Mouse (Mus musculus): ENCODE measurements around the gene Scnn1b.

The Scnn1b gene

DNA sequence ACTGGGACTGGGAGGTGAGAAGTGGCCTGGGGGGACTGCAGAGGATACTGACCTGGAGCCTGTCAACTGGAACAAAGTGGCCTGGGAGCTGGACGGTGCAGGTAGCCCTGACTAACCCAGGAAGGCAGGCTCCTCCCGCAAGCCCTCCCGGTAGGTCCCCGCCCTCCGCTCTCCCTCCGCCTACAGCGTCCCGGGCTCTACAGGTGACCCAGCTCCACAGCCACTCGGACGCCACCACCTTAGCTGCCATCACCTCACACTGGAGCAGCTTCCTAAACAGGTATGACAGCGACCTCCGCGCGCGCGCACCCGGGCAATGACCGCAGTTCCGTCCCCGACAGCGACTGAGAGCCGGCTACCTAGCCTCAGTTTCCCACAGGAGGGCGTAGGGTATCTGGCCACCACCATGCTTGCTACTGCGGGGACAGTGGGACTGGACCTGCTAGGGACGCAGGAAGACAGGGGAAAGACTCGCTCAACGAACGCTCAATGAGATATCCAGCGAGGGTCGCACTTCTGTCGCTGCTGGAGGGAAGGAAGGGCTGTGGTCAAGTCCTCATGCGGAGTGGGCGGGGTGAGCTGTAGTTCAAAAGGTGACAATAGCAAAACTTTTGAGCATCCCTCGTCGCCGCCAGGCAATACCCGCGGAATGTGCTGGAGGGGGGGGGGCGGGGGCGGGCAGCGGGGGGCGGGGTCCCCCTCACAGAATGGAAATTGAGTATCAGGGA, at the start of gene Scnn1b:
TSS of gene Scnn1b (plus strand) at position 181 of the 728 bp plus-strand sequence.
- 2% methylated on average over 42 of the region's 42 CpGs for WGBS

DNA sequence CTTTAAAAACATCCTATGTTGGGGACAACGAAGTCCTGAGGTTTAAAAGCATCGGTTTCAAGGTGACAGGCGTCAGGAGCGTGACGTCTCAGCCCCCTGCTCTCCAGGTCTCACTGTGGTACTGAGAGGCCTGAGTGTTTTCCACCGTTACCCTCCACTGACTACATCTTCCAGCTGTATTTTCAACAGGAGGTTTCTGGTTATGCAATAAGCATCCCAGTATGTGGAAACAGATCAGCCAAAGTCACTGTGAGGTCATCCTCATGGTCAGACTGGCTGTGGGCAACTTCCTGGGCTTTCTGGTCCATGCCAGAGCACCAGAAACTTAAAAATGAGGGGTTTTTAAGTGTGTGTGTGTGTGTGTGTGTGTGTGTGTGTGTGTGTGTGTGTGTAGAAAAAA, 43.2 kb upstream of the Scnn1b start:
- 91% methylated on average over 6 of the region's 6 CpGs for WGBS

DNA sequence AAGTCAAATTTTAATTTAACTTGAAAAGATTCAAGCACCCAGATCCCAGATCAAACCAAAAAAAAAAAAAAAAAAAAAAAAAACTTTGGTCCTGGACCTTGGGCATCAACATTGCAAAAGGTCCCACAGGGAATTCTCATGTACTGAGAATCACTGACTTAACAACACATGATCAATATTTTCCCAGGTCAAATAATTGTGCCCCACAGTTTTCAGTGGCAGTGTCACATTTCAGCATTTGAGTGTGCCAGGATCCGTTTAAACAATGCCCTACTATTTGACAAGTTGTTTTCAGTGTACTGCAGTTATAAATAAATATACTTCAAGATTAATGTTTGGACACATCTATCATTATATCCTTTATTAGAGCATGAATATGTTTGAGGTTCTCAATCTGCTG, 36.4 kb upstream of the Scnn1b start:
- WGBS = 56% methylated on average over 1 of the region's 1 CpGs

DNA sequence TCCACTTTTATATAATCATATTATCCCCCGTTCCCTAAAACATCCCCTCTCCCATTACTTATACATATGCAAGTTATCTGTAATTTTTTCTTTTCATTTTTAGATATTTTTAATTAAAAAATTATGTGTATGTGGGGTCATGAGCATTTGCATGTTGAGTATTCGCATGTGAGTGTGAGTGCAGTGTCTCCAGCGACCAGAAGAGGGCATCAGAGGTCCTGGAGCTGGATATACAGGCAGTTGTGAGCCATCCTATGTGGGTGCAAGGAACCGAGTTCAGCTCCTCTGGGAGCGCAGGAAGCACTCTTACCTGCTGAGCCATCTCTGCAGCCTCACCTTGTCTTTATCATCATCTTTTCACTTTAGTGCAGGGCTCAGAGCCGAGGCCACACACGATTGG, 29.4 kb upstream of the Scnn1b start:
- 88% methylated on average over 7 of the region's 7 CpGs for WGBS

- 64% methylated on average over 7 of the region's 7 CpGs for WGBS
These were observed 28.0 kb upstream of the Scnn1b start for GRCm38 (mm10) chr7:121836827-121837226.

DNA sequence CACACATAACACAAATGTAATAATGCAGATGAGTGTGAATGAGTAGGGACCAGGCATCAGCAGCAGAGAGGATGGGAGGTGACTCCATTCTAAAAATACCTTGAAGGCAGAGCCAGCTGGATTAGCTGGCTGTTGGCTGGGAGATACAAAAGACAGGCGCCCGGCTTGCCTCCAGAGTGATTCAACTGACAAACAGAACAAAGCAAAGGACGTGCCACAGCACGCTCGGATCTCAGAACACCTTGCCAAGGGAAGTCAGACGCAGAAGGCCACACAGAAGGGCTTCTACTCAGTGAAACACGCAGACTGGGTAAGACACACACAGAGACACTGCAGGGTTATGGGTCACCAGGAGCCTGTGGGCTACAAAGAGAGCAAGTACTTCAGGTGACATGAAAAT, 24.0 kb upstream of the Scnn1b start:
- 32% methylated on average over 7 of the region's 7 CpGs for WGBS

GRCm38 (mm10) chr7:121842234-121842633, 22.6 kb upstream of the Scnn1b start:
- WGBS = 69% methylated on average over 6 of the region's 6 CpGs

- 75% methylated on average over 6 of the region's 6 CpGs for WGBS
These were observed 18.9 kb upstream of the Scnn1b start for GRCm38 (mm10) chr7:121845964-121846363.

DNA sequence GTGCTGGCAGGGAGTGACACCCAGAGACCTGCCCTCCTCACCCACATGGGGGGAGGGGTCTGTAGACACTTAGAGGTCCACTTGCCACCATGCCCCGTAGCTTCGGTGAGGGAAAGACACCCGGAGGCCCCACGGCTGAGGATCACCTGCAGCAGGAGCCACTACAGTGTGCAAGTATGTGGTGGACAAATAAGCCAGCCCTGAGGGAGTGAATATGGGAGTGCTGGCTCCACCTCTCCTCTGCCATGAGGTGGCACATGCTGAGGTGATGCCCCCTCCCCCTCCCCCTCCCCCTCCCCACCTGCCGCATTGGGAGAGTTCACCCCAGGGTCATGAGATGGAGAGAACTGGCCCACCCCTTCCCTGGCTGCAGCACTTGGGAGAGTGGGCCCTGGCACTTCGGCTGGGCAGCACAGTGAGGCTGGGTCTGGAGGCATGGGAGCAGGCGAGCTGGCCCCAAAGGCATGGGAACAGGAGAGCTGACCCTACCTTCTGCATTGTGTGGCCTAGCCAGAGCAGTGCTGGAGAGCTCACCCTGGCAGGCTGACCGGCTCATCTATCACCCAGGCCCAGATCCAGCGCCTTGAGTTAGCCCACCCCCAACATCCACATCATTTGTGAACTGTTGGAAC, 16.2 kb upstream of the Scnn1b start:
- 87% methylated on average over 9 of the region's 9 CpGs for WGBS

DNA sequence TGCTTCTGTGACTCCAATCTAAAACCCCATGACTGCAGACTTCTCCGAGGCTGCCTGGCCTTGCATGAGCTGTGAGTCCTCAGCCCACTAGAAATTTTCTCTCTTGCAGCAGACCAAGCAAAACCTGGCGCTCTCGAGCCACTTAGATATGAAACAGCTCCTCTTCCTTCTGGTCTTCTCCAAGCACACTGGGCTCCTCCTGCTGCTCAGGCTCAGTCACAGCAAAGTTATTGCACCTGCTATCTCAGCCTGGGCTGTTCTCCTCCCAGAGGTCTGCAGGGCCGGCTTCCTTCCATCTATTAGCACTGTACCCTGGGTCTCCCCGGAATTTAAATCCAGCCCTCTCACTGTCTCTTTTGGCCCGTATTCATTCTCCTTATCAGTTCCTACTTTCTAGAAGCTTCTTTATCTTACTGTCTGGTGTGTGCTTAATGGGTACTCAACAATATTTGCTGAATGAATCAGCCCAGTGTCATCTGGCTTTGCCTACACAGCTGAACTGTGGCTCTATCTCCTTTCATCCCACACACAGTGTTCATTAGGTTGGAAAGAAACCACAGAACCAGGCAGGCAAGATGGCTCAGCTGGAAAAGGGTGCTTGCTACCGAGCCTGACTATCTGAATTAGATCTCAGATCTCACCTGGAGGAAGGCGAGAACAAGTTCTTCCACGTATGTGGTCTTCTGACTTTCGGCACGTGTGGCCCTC, 7.5 kb upstream of the Scnn1b start:
- 83% methylated on average over 11 of the region's 11 CpGs for WGBS

GRCm38 (mm10) chr7:121858939-121859338, 5.9 kb upstream of the Scnn1b start:
- WGBS = 88% methylated on average over 8 of the region's 8 CpGs

DNA sequence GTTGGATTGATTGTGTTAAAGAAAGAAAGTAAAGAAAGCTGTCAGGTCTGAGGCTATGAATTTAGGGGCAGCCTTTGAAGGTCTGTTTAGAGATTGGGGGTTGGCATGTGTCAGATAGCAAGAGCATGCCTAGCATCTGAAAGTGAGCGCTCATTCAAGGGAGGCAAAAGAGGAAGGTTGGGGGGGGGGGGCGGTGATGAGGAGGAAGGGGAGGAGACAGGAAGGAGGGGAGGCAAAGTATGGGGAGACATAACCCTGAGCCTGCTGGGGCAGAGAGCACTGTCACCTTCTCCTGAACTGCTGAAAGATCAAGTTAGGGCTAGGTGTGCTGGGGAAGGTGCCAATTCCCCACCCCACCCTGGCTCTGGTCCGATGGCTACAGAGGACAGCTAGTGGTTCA, 6.8 kb downstream of the Scnn1b start:
- 78% methylated on average over 3 of the region's 3 CpGs for WGBS

DNA sequence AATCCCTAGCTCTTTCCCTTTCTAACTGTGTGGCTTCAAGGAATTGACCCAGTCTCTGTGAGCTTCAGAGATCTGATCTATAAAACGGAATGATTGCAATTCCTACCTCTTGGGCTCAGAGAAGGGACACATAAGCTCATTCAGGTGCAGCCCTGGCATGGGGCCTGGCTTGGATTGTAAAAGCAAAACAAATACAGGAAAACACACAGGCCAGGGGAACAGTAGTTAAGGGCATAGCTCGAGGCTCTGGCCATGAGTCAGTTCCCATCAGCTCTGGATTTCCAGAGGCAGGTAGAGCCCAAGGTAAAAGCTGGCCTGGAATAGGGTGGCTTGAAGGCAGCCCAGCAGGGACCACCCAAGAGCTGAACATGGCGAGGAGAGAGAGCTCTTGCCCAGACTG, 9.2 kb downstream of the Scnn1b start:
- 59% methylated on average over 3 of the region's 3 CpGs for WGBS

DNA sequence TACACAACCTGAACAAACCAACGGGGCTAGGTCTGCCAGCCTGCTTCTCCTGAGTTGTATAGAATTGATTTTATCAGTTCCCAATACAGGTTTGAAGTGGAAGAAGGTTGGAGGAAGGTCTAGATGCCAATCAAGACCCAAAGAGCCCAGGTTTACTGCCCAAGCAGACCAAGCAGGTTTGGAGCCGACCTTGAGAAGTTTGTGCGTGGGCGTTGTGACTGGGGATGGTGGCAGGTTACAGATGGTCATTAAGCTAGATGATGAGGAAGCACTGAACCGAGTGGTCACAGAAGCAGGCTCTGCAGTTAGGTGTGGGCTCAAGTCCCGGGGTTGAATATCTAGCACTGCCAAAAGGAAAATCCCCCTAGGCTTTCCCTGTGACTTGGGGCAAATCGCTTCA, 9.9 kb downstream of the Scnn1b start:
- WGBS = 92% methylated on average over 7 of the region's 7 CpGs

GRCm38 (mm10) chr7:121880246-121880645, 15.4 kb downstream of the Scnn1b start:
- WGBS = 91% methylated on average over 4 of the region's 4 CpGs

DNA sequence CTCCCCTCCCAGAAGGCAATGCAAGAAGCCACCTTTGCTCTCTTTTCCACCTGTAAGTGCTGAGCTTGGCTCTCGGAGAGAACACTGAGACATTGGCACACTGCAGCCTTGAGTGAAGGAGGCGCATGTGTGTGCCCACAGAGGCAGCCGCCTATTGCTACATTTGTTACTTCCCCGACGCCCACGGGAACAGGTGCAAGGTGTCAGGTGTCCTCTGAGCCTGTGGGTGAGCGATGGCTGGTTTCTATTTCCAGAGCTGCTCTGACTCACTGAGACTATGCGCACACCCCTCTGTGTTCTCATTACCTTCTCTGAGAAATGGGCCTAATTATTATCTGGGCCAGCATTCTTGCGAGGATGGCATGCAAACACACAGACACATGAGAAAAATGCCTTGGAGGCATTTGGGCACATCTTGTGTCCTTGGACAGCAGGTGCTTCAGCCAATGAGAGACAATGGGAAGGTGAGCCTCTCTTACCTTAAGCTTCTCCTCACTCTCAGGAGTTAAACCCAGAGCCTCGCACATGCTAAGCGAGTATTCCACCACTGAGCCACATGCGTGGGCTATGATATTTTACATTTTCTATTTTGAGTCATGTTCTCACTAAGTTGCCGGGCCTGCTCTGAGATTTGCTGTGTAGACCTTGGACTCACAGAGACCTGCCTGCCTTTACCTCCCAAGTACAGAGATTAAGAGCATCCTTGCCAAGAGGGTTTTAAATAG, 26.0 kb downstream of the Scnn1b start:
- WGBS = 54% methylated on average over 13 of the region's 13 CpGs

- 77% methylated on average over 6 of the region's 6 CpGs for WGBS
These were observed 31.9 kb downstream of the Scnn1b start for GRCm38 (mm10) chr7:121896689-121897088.

DNA sequence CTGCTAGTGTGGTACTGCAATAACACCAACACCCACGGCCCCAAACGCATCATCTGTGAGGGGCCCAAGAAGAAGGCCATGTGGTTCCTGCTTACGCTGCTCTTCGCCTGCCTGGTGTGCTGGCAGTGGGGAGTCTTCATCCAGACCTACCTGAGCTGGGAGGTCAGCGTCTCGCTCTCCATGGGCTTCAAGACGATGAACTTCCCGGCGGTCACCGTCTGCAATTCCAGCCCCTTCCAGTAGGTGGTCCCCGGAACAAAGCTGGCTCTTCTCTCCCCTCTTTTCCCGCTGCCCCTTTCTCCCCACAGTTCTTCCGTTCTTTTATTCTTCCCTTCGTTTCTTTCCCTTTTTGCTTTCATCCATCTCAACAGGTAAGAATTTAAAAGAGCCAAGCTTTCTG, 34.5 kb downstream of the Scnn1b start:
- WGBS = 12% methylated on average over 14 of the region's 14 CpGs

GRCm38 (mm10) chr7:121899940-121900339, 35.1 kb downstream of the Scnn1b start:
- 25% methylated on average over 7 of the region's 7 CpGs for WGBS

GRCm38 (mm10) chr7:121902757-121903411, 38.0 kb downstream of the Scnn1b start:
- 79% methylated on average over 8 of the region's 8 CpGs for WGBS

- 78% methylated on average over 4 of the region's 4 CpGs for WGBS
These were observed 42.0 kb downstream of the Scnn1b start for GRCm38 (mm10) chr7:121906879-121907278.

DNA sequence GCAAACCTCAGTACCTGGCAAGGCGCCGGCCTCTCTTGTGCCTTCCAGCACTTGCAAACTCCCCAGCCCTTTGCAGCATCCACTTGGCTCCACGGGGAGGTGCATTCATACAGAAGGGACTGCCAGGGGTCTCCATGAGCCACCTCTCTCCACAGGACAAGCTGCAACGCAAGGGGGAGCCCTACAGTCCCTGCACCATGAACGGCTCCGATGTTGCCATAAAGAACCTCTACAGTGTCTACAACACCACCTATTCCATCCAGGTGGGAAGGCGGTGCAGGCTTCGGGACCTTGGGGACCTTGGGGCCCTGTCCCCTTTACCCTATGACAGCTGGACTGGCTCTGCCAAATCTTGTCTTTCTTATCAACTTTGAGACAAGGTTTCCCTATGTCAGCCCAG, 47.4 kb downstream of the Scnn1b start:
- WGBS = 77% methylated on average over 8 of the region's 8 CpGs
